Mouse (Mus musculus): Measurements from ENCODE around the gene Zdhhc18.

Zdhhc18 gene

GRCm38 (mm10) chr4:133604175-133604574 lies 45.8 kb downstream of the Zdhhc18 start:
- DNase-seq (ENCODE audit: low read depth, low spot score) = no peak

- no peak for DNase-seq (ENCODE audit: low read depth, low spot score)
These were observed 46.9 kb downstream of the Zdhhc18 start for GRCm38 (mm10) chr4:133603056-133603455.

GRCm38 (mm10) chr4:133601721-133602218 lies 48.2 kb downstream of the Zdhhc18 start, which contains the start of gene Sfn:
TSS of gene Sfn (minus strand) at chr4:133602168.
- no peak for DNase-seq (ENCODE audit: low read depth, low spot score)

GRCm38 (mm10) chr4:133600306-133600705 lies 49.6 kb downstream of the Zdhhc18 start:
- no peak for DNase-seq (ENCODE audit: low read depth, low spot score)

- peak; percentile 86 for DNase-seq (ENCODE audit: low read depth, low spot score)
These were observed 50.3 kb downstream of the Zdhhc18 start for GRCm38 (mm10) chr4:133599571-133600073.

- DNase-seq (ENCODE audit: low read depth, low spot score) = no peak
These were observed 50.8 kb downstream of the Zdhhc18 start for GRCm38 (mm10) chr4:133599116-133599515.

- DNase-seq (ENCODE audit: low read depth, low spot score) = no peak
These were observed 51.3 kb downstream of the Zdhhc18 start for GRCm38 (mm10) chr4:133598616-133599015.

- DNase-seq (ENCODE audit: low read depth, low spot score) = peak; percentile 50
These were observed 53.9 kb downstream of the Zdhhc18 start for GRCm38 (mm10) chr4:133596084-133596483.

GRCm38 (mm10) chr4:133595538-133595937 lies 54.4 kb downstream of the Zdhhc18 start:
- peak; percentile 77 for DNase-seq (ENCODE audit: low read depth, low spot score)

- DNase-seq (ENCODE audit: low read depth, low spot score) = peak; percentile 68
These were observed 57.4 kb downstream of the Zdhhc18 start for GRCm38 (mm10) chr4:133592570-133592969.

GRCm38 (mm10) chr4:133584059-133584951 lies 65.6 kb downstream of the Zdhhc18 start, which contains the start of gene Gpn2:
TSS of gene Gpn2 (plus strand) at chr4:133584362.
- DNase-seq (ENCODE audit: low read depth, low spot score) = peak; percentile 95

GRCm38 (mm10) chr4:133583690-133584058 lies 66.3 kb downstream of the Zdhhc18 start:
- no peak for DNase-seq (ENCODE audit: low read depth, low spot score)

- no peak for DNase-seq (ENCODE audit: low read depth, low spot score)
These were observed 72.0 kb downstream of the Zdhhc18 start for GRCm38 (mm10) chr4:133577983-133578382.

GRCm38 (mm10) chr4:133574843-133575202 lies 75.1 kb downstream of the Zdhhc18 start:
- DNase-seq (ENCODE audit: low read depth, low spot score) = no peak

- peak; percentile 97 for DNase-seq (ENCODE audit: low read depth, low spot score)
These were observed 75.7 kb downstream of the Zdhhc18 start, which contains the start of gene Gpatch3 for GRCm38 (mm10) chr4:133574070-133574842. TSS of gene Gpatch3 (plus strand) at chr4:133574745.

GRCm38 (mm10) chr4:133570066-133570466 lies 79.9 kb downstream of the Zdhhc18 start:
- DNase-seq (ENCODE audit: low read depth, low spot score) = no peak

GRCm38 (mm10) chr4:133569291-133570065 lies 80.5 kb downstream of the Zdhhc18 start:
- no peak for DNase-seq (ENCODE audit: low read depth, low spot score)

GRCm38 (mm10) chr4:133567251-133567650 lies 82.7 kb downstream of the Zdhhc18 start:
- DNase-seq (ENCODE audit: low read depth, low spot score) = no peak

- peak; percentile 89 for DNase-seq (ENCODE audit: low read depth, low spot score)
These were observed 86.8 kb downstream of the Zdhhc18 start for GRCm38 (mm10) chr4:133563123-133563571.

- DNase-seq (ENCODE audit: low read depth, low spot score) = no peak
These were observed 88.3 kb downstream of the Zdhhc18 start for GRCm38 (mm10) chr4:133561622-133562021.

GRCm38 (mm10) chr4:133559846-133560245 lies 90.1 kb downstream of the Zdhhc18 start:
- no peak for DNase-seq (ENCODE audit: low read depth, low spot score)
